Mouse (Mus musculus) embryonic fibroblast, embryonic 13.5 days (primary cell): ENCODE results near the gene Cbs. TPM values are rescaled to one million over a fixed set of nuclear protein-coding genes. Genes with fewer than 3 reads are reported as not detected.
A peak's percentile ranks its signal among the peaks of the same experiment; 100 is the strongest.

Experiments
- H3K27ac ChIP-seq: 2 replicates; pipeline ENCODE4 v1.5.1; 2012; ENCODE audit warnings: low read length, control low read depth, inconsistent platforms; ENCODE audit not compliant: insufficient read depth
- H3K4me1 ChIP-seq: 2 replicates; pipeline ENCODE4 v1.6.1; 2011; ENCODE audit warnings: low read length; ENCODE audit not compliant: control insufficient read depth, insufficient read depth
- H3K4me3 ChIP-seq: 2 replicates; pipeline ENCODE4 v1.5.1; 2011; ENCODE audit warnings: mild to moderate bottlenecking, control low read depth, low read length; ENCODE audit not compliant: insufficient read depth
- CTCF ChIP-seq: IDR thresholded peaks from 2 replicates; pipeline ENCODE4 v1.5.1; 2011; ENCODE audit warnings: mild to moderate bottlenecking, control low read depth, low read length, moderate library complexity, borderline replicate concordance; ENCODE audit not compliant: insufficient read depth
- POLR2A ChIP-seq: IDR thresholded peaks from 2 replicates; pipeline ENCODE4 v1.6.1; 2011; ENCODE audit warnings: low read depth, mild to moderate bottlenecking, control low read depth, low read length, moderate library complexity
- polyA plus RNA-seq: library from polyadenylated mRNA; stranded (reverse); fragments of >200 nt; gene quantifications from 2 replicates; pipeline ENCODE4 v1.2.4, GENCODE M21; 2011; ENCODE audit warnings: low read depth; ENCODE audit not compliant: missing spikeins, insufficient read length

The Cbs gene
- polyA plus RNA-seq, 1 experiment: 1.7 TPM

DNA sequence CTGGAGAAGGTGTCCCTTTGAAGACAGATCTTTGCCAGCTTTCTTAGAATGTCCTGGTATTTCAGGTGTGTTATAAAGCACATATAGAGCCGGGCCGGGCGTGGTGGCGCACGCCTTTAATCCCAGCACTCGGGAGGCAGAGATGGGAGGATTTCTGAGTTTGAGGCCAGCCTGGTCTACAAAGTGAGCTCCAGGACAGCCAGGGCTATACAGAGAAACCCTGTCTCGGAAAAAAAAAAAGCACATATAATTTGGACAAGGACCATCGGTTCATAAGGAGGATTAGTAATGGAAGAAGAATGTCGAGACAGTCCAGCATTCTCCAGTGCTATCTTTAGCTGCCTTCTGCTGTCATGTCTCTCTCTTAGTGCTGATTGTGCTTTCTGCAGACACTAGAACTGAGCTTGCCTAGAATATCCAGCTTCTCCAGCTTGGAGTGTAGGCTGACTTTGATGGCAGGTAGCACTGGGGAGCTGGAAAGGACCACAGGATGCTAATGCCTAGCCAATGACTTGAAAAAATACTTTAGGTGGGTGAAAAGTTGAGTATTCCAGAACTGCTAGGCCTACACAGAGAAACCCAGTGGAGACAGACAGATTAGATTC lies 66.6 kb downstream of the Cbs start:
- TF ChIP-seq POLR2A (no peak), CTCF (no peak)
- peaks cover 15% of the 10 kb centered on the region for H3K4me1 ChIP-seq
- peak overlapping the region; percentile 62 for H3K27ac ChIP-seq
- no peak overlapping the region for H3K4me3 ChIP-seq

DNA sequence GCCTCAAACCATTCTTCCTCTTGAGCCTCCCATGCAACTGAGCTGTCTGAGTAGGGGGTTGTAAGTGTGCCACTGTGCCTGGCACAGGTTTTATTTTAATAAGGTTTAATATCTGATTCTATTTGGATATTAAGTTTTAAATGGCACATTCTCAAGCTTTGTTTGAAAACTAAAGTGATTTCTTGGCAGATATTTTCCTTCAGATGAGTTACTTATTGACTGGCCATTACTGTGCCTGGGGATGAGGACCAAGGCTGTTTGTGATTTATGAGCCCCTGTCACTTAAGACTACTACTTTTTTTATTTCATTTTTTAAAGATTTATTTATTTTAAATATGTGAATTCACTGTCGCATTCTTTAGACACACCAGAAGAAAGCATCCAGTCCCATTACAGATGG lies 67.3 kb downstream of the Cbs start:
- no peak for TF ChIP-seq POLR2A
- TF ChIP-seq CTCF: no peak
- H3K27ac ChIP-seq: no peak overlapping the region
- peaks cover 15% of the 10 kb centered on the region for H3K4me1 ChIP-seq
- H3K4me3 ChIP-seq: no peak overlapping the region

DNA sequence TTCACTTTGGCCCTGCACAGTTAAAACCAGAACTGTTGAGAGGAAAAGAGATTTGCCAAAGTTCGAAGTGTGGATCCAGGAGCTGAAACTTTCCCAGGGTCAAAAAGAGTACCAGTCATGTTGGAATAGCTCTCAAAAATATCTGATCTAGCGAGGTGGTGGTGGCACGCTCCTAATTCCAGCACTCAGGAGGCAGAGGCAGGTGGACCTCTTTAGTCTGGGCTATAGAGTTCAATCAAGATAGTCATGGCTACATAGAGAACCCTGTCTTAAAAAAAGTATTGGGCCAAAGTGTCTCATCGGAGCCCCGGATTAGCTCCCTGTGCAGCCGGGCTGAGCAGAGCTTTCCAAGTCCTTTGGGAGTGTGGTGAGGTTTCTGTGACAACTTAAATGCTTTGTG lies 70.8 kb downstream of the Cbs start:
- no peak for TF ChIP-seq POLR2A
- no peak for TF ChIP-seq CTCF
- peaks cover 15% of the 10 kb centered on the region for H3K4me1 ChIP-seq
- no peak overlapping the region for H3K27ac ChIP-seq
- H3K4me3 ChIP-seq: peak overlapping the region; percentile 62

DNA sequence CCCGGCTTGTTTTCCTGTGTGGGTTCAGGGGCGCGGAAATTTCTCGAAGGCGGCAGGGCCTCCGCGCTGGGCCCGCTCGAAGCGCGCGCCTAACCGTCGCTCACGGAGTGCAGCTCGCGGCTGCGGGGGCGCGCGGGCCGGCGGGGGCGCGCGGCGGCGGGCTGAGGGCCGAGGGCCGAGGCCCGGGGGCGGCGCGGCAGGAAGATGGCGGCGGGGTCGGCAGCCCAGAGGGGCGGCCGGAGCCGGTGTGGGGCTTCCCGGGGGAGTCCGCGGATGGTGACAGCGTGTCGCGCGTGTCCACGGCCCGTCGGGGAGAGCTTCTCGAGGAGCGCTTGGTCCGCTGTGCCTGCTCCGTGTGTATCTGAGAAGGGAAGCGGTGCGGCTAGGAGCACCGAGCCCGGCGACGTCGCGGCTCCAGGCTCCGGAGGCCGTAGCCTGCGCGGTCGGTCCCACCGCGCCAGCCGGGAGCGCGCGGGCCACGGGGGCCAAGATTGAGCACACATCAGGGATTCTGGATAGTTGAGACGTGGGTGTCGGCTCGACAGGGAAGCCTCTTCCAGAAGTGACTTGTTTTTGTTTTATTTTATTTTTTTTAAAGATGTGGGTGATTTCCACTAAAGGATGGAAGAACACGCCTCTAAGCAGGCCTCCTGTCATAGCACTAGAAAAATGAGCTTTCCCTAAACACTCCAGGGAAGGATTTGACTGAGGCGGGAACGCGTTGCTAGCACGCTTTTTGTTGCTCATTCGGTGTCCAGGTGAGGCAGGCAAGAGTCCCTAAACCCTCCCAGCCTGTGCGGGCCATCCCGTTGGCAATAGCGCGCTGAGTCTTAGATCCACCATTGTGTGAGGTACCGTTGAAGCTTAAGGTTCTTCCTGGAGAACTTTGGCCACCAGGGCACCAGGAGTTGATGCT lies 71.6 kb downstream of the Cbs start:
- TF ChIP-seq POLR2A: 0 out of 2 replicates have a peak, but pooled peaks have one; percentile 27
- no peak for TF ChIP-seq CTCF

DNA sequence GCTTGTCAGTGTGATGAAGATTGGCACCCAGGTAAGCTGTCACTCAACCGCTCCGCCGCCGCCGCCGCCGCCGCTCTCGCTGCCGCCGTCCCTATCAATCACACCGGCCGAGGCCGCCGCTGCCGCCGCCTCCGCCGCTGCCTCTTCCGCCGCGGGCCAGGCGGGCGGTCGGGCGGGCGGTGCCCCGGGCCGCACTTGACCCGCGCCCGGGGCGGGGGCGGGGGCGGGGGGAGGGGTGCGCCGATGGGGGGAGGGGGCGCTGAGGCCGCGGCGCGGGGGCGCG lies 72.2 kb downstream of the Cbs start:
- TF ChIP-seq CTCF: no peak
- 0 out of 2 replicates have a peak, but pooled peaks have one; percentile 21 for TF ChIP-seq POLR2A
- H3K27ac ChIP-seq: peak overlapping the region; percentile 79
- peak overlapping the region; percentile 62; the same call in 1 of the 2 replicates for H3K4me3 ChIP-seq
- H3K4me1 ChIP-seq: peaks cover 9% of the 10 kb centered on the region

More for the DNA sequence above, 71.6 kb downstream of the Cbs start:
- Histone ChIP-seq H3K4me1 (peaks cover 9% of the 10 kb centered on the region), H3K27ac (peak overlapping the region; percentile 79), H3K4me3 (peak overlapping the region; percentile 62)

DNA sequence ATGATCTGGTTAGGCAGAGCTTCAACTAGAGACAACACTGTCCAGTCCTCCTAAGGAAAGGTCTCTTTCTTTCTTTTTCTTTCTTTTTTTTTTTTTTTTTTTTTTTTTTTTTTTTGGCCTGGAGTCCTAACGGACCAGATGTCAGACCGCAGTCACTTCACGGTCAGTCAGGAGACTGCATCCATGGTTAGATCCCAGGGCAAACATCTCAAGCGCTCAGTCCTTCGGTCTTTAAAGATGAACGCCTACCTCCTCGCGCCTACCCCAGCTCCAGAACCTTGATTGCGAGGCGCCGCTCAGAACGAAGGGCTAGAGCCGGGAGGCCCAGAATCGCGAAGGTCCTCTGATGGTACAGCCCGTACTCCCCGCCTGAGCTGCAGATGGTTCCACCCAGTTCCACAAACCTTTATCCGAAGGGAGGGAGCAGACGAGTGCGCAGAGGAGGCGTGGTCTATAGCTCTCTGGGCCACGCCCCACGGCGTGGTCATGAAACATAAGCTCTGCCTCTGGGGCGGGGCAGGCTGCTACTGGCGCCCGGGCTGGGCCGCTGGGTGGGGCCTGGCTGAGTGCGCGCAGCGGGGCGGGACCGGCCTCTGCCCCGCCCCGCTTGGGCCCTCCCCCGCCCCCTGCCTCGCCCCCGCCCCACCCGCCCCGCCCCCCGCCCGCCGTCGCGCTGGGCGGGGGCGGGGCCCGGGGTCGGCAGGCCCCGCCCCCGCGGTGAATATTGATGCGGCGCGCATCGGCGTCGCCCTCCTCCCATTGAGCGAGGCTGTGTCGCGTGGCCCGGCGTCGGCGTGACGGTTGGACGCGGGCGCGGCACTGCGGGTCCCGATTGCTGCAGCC lies 72.8 kb downstream of the Cbs start, which contains the start of gene Pknox1:
Pknox1 (plus strand) TSS at position 720 of the 843 bp plus-strand sequence.
- Histone ChIP-seq H3K27ac (peak within 1 kb of the TSS; percentile 79), H3K4me3 (peak within 1 kb of the TSS; percentile 62), H3K4me1 (peaks cover 9% of the 10 kb centered on the region)
- no peak for TF ChIP-seq CTCF
- peak; percentile 74 for TF ChIP-seq POLR2A

DNA sequence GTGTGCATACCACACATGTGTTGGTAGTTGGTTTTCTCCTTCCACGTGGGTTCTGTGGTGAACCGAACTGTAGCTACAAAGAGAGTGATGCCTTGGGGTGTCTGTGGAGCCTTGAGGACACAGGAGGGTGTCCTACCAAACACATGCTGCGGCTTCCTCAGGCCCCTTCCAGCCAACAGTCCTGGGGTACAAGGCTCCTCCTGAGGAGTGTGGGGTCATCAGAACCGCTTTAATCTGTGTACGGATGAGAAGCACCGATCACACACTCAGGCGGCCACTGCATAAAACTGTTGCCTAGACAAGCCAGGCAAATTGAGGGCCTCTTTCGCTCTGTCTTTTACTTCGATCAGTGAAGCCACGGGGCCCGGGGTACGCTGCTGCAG lies 73.4 kb downstream of the Cbs start:
- TF ChIP-seq POLR2A (no peak; the same call in 1 of the 2 replicates), CTCF (no peak)
- Histone ChIP-seq H3K4me1 (peaks cover 9% of the 10 kb centered on the region), H3K27ac (peak overlapping the region; percentile 74), H3K4me3 (peak overlapping the region; percentile 45)

DNA sequence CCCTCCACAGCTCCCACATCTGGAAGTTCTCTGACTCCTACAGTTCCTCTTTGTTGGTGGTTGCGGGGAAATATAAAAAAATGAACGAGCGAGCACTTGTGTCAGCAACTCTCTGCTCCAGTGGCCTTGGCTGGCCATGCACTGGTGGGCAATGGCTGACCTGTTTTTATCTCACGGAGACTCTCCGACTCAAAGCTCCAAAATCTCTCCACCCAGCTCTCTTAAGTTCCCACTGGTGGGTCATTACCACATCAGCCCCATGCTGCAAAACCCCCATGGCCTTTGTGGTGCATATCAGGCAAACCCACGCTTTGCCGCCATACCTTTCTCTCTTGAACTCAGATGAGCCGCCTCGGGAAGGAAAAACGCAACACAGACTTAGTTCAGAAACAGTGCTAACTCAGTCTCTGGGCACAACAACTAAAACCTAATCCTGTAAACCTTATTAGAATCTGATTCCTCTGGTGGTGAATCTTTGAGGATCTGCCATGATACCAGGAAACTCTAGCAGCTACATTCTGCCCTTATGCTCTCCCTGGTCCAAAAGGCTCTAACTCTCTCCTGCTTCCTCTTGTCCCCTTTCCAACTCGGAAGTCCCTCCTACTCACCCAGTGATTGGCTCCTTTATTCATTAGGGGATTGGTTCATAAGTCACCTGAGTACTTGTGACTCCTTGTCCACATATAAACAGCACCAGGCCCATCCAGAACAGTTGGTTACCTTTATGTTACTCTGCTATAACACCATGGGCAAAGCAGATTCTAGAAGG lies 77.8 kb downstream of the Cbs start:
- no peak overlapping the region for H3K4me3 ChIP-seq
- TF ChIP-seq CTCF: no peak
- no peak for TF ChIP-seq POLR2A
- H3K4me1 ChIP-seq: no peaks in the 10 kb centered on the region
- H3K27ac ChIP-seq: no peak overlapping the region

Other genes with a start within 250 kb of the Cbs start
- 18.9 and 19.7 TPM in 2 replicates for gene Wdr4, start 117.3 kb downstream of the Cbs start, polyA plus RNA-seq
- 140 and 141 TPM in 2 replicates for gene Ndufv3, start 117.1 kb downstream of the Cbs start, polyA plus RNA-seq
- gene Pknox1, start 72.5 kb downstream of the Cbs start, polyA plus RNA-seq: 16.6 and 18.9 TPM in 2 replicates
- gene U2af1, start 21.7 kb upstream of the Cbs start, polyA plus RNA-seq: 171 and 195 TPM in 2 replicates
- not detected in 2 replicates for gene Cryaa, start 40.6 kb upstream of the Cbs start, polyA plus RNA-seq
- 15.5 and 18.1 TPM in 2 replicates for gene Sik1, start 218.6 kb upstream of the Cbs start, polyA plus RNA-seq